Mouse (Mus musculus): Measurements from ENCODE around the gene Mrpl38. TPM values are rescaled to one million over a fixed set of nuclear protein-coding genes. Genes with fewer than 3 reads are reported as not detected.

Gene Mrpl38
- not detected in 2 replicates for polyA plus RNA-seq (2012; ENCODE audit: insufficient read depth, insufficient read length, low replicate concordance, missing spikeins)

DNA sequence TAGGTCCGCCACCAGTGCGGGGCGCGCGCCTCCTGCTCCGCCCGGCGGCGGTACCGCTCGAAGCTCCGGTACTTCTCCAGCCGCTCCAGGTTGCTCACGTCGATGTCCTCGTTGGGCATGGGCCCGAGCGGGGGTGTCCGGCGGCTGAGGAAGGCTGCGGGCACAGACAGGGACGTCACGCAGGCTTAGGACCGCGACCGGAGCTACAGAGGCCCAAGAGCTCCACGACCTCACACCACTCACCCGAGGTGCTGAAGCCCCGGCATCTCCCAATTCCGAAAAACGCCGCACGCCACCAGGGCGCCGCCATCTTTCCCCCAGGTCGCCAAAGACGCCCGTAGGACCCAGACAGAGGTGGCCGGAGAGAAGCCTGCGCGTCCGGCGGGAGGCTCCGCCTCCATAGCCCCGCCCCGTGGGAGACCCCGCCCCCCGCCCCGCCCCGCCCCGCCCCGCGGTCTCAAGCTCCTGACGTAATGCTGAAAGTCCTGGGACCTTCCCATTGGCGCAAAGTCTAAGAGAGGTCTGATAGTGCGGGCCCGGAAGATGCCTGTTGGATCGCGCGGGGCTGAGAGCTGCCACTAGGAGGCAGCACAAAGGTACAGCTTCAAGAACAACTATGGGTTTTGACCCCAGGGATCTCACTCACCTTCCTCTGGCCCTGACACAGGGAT lies at the start of gene Mrpl38:
Gene Mrpl38, minus strand, starts transcription at position 401 of the 671 bp plus-strand sequence.
- no peak for TF ChIP-seq POLR2A (IDR thresholded peaks at IDR 0.05; ENCODE audit: insufficient read depth, low read depth, low read length)
- peak; percentile 45 for TF ChIP-seq CTCF (IDR thresholded peaks at IDR 0.05; ENCODE audit: insufficient read depth, low read depth, low read length)
- under 1% methylated on average over 60 of the region's 60 CpGs for WGBS
- H3K4me3 ChIP-seq (ENCODE audit: insufficient read depth, low read depth, low read length), result peak within 1 kb of the TSS; percentile 92
- 0 out of 2 replicates have a peak within 1 kb of the TSS, but pooled peaks have one; percentile 40 for H3K27ac ChIP-seq (ENCODE audit: insufficient read depth, low read depth, low read length)
- 0 out of 2 replicates have a peak, but pooled peaks cover 4% of the 10 kb centered on the region for H3K4me1 ChIP-seq (ENCODE audit: control insufficient read depth, insufficient read depth, low read length)

GRCm38 (mm10) chr11:116187226-116187930 lies 48.7 kb upstream of the Mrpl38 start:
- 39% methylated on average over 11 of the region's 11 CpGs for WGBS
- TF ChIP-seq CTCF (IDR thresholded peaks at IDR 0.05; ENCODE audit: insufficient read depth, low read depth, low read length), result no peak
- no peak for TF ChIP-seq POLR2A (IDR thresholded peaks at IDR 0.05; ENCODE audit: insufficient read depth, low read depth, low read length)
- Histone ChIP-seq H3K4me3 (ENCODE audit: insufficient read depth, low read depth, low read length) (no peak overlapping the region), H3K4me1 (ENCODE audit: control insufficient read depth, insufficient read depth, low read length) (peaks cover 12% of the 10 kb centered on the region; the same call in 1 of the 2 replicates), H3K27ac (ENCODE audit: insufficient read depth, low read depth, low read length) (no peak overlapping the region)

DNA sequence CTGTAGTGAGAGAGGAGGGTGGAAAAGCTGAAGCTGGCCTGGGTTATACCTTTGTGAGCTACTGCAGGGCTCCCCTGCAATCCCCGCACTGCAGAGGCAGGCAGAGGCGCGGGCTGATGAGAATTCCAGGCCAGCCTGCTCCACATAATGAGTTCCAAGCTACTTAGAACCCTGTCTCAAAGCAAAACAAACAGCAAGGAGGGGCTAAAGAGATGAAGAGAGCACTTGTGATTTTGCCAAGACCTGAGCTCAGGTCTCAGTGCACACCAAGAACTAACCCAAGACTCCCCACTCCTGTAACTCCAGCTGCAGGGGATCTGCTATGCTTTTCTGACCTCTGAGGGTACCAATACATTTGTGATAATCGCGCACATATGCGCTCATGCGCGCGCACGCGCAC lies 47.7 kb upstream of the Mrpl38 start:
- Histone ChIP-seq H3K4me3 (ENCODE audit: insufficient read depth, low read depth, low read length) (no peak overlapping the region), H3K4me1 (ENCODE audit: control insufficient read depth, insufficient read depth, low read length) (peaks cover 12% of the 10 kb centered on the region; the same call in 1 of the 2 replicates)
- WGBS, result 79% methylated on average over 11 of the region's 11 CpGs

DNA sequence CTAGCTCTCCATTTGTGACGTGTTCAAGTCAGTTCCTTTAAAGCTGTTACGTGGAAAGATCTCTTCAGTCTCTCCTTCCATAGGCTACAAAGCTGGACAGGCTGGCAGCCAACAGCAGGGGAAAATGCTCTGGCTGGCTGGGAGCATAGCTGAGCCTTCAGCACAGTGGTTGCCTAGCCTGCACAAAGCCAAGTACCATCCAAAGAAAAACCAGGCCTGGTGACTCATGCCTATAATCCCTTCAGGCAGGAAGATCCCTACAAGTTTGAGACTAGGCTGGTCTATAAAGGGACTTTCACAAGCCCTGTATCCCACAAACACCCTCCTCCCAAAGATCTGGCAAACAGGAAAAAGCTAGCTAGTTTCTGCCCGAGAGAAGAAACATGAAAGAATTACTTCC lies 47.2 kb upstream of the Mrpl38 start:
- 56% methylated on average over 3 of the region's 3 CpGs for WGBS
- peaks cover 12% of the 10 kb centered on the region; the same call in 1 of the 2 replicates for H3K4me1 ChIP-seq (ENCODE audit: control insufficient read depth, insufficient read depth, low read length)
- no peak overlapping the region for H3K4me3 ChIP-seq (ENCODE audit: insufficient read depth, low read depth, low read length)
- TF ChIP-seq CTCF (IDR thresholded peaks at IDR 0.05; ENCODE audit: insufficient read depth, low read depth, low read length) (no peak), POLR2A (IDR thresholded peaks at IDR 0.05; ENCODE audit: insufficient read depth, low read depth, low read length) (no peak)
- no peak overlapping the region for H3K27ac ChIP-seq (ENCODE audit: insufficient read depth, low read depth, low read length)

More for the DNA sequence above, 47.7 kb upstream of the Mrpl38 start:
- H3K27ac ChIP-seq (ENCODE audit: insufficient read depth, low read depth, low read length), result peak overlapping the region; percentile 49; the same call in 1 of the 2 replicates
- TF ChIP-seq CTCF (IDR thresholded peaks at IDR 0.05; ENCODE audit: insufficient read depth, low read depth, low read length) (no peak), POLR2A (IDR thresholded peaks at IDR 0.05; ENCODE audit: insufficient read depth, low read depth, low read length) (no peak)

DNA sequence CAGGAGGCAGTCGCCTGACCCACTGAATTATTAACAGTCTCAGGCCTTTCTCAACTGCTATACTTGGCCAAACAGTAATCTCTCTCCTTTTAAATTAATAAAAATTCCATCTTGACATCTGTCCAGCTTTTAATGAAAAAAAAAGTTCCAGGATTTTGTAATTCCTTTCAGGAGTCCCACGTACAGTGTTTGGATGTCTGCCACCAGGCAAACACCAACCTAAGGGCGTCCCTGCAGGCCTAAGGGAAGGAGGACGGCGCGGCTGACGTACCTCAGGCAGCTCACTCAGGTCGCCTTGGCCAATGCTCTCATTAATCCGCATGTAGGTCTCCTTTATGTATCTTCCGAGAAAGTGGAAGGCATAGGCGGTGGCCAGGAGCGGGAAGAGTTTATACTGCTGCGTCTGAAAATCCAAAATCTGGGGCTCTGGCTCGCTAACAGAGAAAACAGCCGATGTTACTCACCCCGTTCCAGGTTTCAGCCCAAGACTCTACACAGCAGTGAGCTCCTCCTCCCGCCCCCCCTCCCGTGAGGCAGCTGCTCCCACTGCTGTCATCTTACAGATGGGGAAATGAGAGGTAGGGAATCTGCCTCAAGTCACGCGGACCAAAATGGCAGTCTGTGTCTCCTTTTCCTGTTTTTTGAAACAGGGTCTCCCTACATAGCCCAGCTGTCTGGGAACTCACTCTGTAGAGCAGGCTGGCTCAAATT lies 39.9 kb upstream of the Mrpl38 start:
- 72% methylated on average over 20 of the region's 20 CpGs for WGBS
- H3K4me1 ChIP-seq (ENCODE audit: control insufficient read depth, insufficient read depth, low read length), result no peaks in the 10 kb centered on the region
- no peak overlapping the region for H3K4me3 ChIP-seq (ENCODE audit: insufficient read depth, low read depth, low read length)
- H3K27ac ChIP-seq (ENCODE audit: insufficient read depth, low read depth, low read length), result no peak overlapping the region
- TF ChIP-seq CTCF (IDR thresholded peaks at IDR 0.05; ENCODE audit: insufficient read depth, low read depth, low read length) (no peak), POLR2A (IDR thresholded peaks at IDR 0.05; ENCODE audit: insufficient read depth, low read depth, low read length) (no peak)

DNA sequence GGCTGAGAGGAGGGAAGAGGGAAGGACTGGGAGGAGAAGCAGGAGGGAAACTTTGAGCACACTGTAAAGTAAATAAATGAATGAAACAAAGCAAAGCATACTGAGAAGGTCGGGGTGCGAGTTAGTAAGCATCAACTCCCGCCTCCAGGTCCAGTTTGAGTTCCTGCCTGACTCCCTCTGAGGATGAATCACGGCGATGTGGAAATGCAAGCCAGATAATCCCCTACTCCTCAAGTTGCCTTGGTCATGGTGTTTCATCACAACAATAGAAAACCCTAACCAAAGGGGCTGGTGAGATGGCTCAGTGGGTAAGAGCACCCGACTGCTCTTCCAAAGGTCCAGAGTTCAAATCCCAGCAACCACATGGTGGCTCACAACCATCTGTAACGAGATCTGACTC lies 37.3 kb upstream of the Mrpl38 start:
- no peaks in the 10 kb centered on the region for H3K4me1 ChIP-seq (ENCODE audit: control insufficient read depth, insufficient read depth, low read length)
- H3K4me3 ChIP-seq (ENCODE audit: insufficient read depth, low read depth, low read length), result no peak overlapping the region
- no peak for TF ChIP-seq CTCF (IDR thresholded peaks at IDR 0.05; ENCODE audit: insufficient read depth, low read depth, low read length)
- TF ChIP-seq POLR2A (IDR thresholded peaks at IDR 0.05; ENCODE audit: insufficient read depth, low read depth, low read length), result no peak
- no peak overlapping the region for H3K27ac ChIP-seq (ENCODE audit: insufficient read depth, low read depth, low read length)
- 51% methylated on average over 7 of the region's 7 CpGs for WGBS

- Histone ChIP-seq H3K4me3 (ENCODE audit: insufficient read depth, low read depth, low read length) (no peak overlapping the region), H3K27ac (ENCODE audit: insufficient read depth, low read depth, low read length) (no peak overlapping the region), H3K4me1 (ENCODE audit: control insufficient read depth, insufficient read depth, low read length) (no peaks in the 10 kb centered on the region)
- WGBS, result 94% methylated on average over 22 of the region's 22 CpGs
- TF ChIP-seq POLR2A (IDR thresholded peaks at IDR 0.05; ENCODE audit: insufficient read depth, low read depth, low read length) (no peak), CTCF (IDR thresholded peaks at IDR 0.05; ENCODE audit: insufficient read depth, low read depth, low read length) (no peak)
Measured at GRCm38 (mm10) chr11:116174775-116175448, 36.2 kb upstream of the Mrpl38 start.

DNA sequence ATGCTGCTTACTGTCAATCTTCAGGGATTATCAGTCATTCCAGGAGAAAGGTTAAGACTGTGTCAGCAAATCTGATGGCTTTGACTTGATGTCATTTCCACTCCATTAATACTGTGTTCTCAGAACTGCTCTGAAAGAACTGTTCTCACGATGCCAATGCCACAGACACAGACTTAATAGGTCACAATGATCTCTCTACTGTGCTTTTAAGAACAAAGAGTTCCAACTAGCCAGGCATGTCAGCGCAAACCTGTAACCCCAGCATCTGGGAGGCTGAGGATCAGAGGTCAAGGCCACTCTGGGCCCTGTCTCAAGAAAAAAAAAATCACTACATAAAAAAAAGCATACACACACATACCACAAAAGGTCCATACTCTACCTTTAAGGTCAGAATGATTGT lies 33.3 kb upstream of the Mrpl38 start:
- Histone ChIP-seq H3K4me3 (ENCODE audit: insufficient read depth, low read depth, low read length) (no peak overlapping the region), H3K4me1 (ENCODE audit: control insufficient read depth, insufficient read depth, low read length) (no peaks in the 10 kb centered on the region), H3K27ac (ENCODE audit: insufficient read depth, low read depth, low read length) (no peak overlapping the region)
- TF ChIP-seq POLR2A (IDR thresholded peaks at IDR 0.05; ENCODE audit: insufficient read depth, low read depth, low read length) (no peak), CTCF (IDR thresholded peaks at IDR 0.05; ENCODE audit: insufficient read depth, low read depth, low read length) (no peak)
- WGBS, result 76% methylated on average over 2 of the region's 2 CpGs
